Mouse (Mus musculus) liver, embryonic 14 days (tissue): Measurements from ENCODE around the gene Hcrtr2. TPM values are rescaled to one million over a fixed set of nuclear protein-coding genes. Genes with fewer than 3 reads are reported as not detected.

Experiments
- polyA plus RNA-seq: library from polyadenylated mRNA; depleted of rRNA; stranded (reverse); fragments of >200 nt; gene quantifications from 2 replicates; pipeline ENCODE4 v1.2.3, GENCODE M21; 2012; rRNA removed

The Hcrtr2 gene
- polyA plus RNA-seq: 0.01 and 0.02 TPM in 2 replicates

GRCm38 (mm10) chr9:76323756-76324155, at the start of gene Hcrtr2:
Gene Hcrtr2 (minus strand): TSS chr9:76323856.

GRCm38 (mm10) chr9:76213557-76213956, 110.1 kb downstream of the Hcrtr2 start, which contains the start of gene Gfral:
Gene Gfral (minus strand): TSS chr9:76213657.

Other genes starting within 250 kb of the Hcrtr2 start
- not detected in 2 replicates for gene Gfral, start 110.2 kb downstream of the Hcrtr2 start, polyA plus RNA-seq
- 0.01 and 0.02 TPM in 2 replicates for gene Fam83b, start 243.3 kb upstream of the Hcrtr2 start, polyA plus RNA-seq